Mouse (Mus musculus): ENCODE measurements around the gene Creb3.
A peak's percentile ranks its signal among the peaks of the same experiment; 100 is the strongest.

DNA sequence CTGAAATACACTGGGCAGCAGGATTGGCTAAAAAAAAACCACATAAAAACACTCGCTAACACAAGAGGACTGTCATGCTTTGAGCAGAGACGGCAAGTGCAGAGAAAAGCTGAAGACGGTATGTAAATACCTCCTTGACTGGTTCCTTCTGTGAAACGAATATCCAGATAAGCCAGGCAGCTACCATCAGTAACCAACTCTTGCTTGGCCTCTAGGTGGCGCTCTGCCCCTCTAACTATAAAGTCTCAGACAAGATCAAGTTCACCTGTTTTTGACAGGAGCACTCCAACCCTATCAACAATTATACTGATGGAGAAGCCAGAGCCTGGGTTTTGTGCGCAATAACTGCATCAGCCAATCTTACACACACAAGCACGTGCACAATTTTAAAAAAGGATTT is 31.6 kb upstream of the Creb3 start:
- TF ChIP-seq CTCF (conservative IDR thresholded peaks at IDR 0.05; ENCODE audit: low read length), result peak; percentile 84
- no peak for TF ChIP-seq POU5F1 (IDR thresholded peaks at IDR 0.05; ENCODE audit: borderline replicate concordance, low read length)
- no peak for TF ChIP-seq NANOG (IDR thresholded peaks at IDR 0.05; ENCODE audit: borderline replicate concordance, low read length)
